Mouse (Mus musculus): ENCODE results near the gene Mindy4.
A peak's percentile ranks its signal among the peaks of the same experiment; 100 is the strongest.
"Not testable (repeated sequence)": the region's sequence is repeated elsewhere in the genome, so short reads cannot be mapped to it uniquely, and the experiment has no call there.

Mindy4 gene

GRCm38 (mm10) chr6:55202913-55203910 is at the start of gene Mindy4:
TSS of gene Mindy4 (plus strand) at chr6:55203383.
- DNase-seq (ENCODE audit: low spot score): peak; percentile 91

GRCm38 (mm10) chr6:55159256-55159655 is 43.9 kb upstream of the Mindy4 start:
- no peak for DNase-seq (ENCODE audit: low spot score)

GRCm38 (mm10) chr6:55161311-55161761 is 41.8 kb upstream of the Mindy4 start:
- no peak for DNase-seq (ENCODE audit: low spot score)

GRCm38 (mm10) chr6:55163046-55163584 is 40.1 kb upstream of the Mindy4 start:
- no peak for DNase-seq (ENCODE audit: low spot score)

- DNase-seq (ENCODE audit: low spot score): peak; percentile 74
Observed at GRCm38 (mm10) chr6:55166777-55167463, 36.3 kb upstream of the Mindy4 start.

GRCm38 (mm10) chr6:55169818-55170217 is 33.4 kb upstream of the Mindy4 start:
- DNase-seq (ENCODE audit: low spot score): no peak

GRCm38 (mm10) chr6:55171638-55172037 is 31.5 kb upstream of the Mindy4 start:
- no peak for DNase-seq (ENCODE audit: low spot score)

GRCm38 (mm10) chr6:55173171-55173570 is 30.0 kb upstream of the Mindy4 start:
- DNase-seq (ENCODE audit: low spot score): no peak

GRCm38 (mm10) chr6:55173941-55174349 is 29.2 kb upstream of the Mindy4 start:
- DNase-seq (ENCODE audit: low spot score): no peak

- peak; percentile 47 for DNase-seq (ENCODE audit: low spot score)
Observed at GRCm38 (mm10) chr6:55174741-55175181, 28.4 kb upstream of the Mindy4 start, which contains the start of gene Inmt. TSS of gene Inmt (minus strand) at chr6:55175043.

GRCm38 (mm10) chr6:55175456-55175855 is 27.7 kb upstream of the Mindy4 start:
- peak; percentile 58 for DNase-seq (ENCODE audit: low spot score)

GRCm38 (mm10) chr6:55175892-55176291 is 27.3 kb upstream of the Mindy4 start:
- peak; percentile 43 for DNase-seq (ENCODE audit: low spot score)

- DNase-seq (ENCODE audit: low spot score): no peak
Observed at GRCm38 (mm10) chr6:55177060-55177732, 26.0 kb upstream of the Mindy4 start.

GRCm38 (mm10) chr6:55179560-55179959 is 23.6 kb upstream of the Mindy4 start:
- DNase-seq (ENCODE audit: low spot score): peak; percentile 19

GRCm38 (mm10) chr6:55182655-55183430 is 20.3 kb upstream of the Mindy4 start:
- no peak for DNase-seq (ENCODE audit: low spot score)

- not testable (repeated sequence) for DNase-seq (ENCODE audit: low spot score)
Observed at GRCm38 (mm10) chr6:55187827-55188226, 15.4 kb upstream of the Mindy4 start.

GRCm38 (mm10) chr6:55189406-55189805 is 13.8 kb upstream of the Mindy4 start:
- no peak for DNase-seq (ENCODE audit: low spot score)

- DNase-seq (ENCODE audit: low spot score): no peak
Observed at GRCm38 (mm10) chr6:55191537-55191936, 11.6 kb upstream of the Mindy4 start.

GRCm38 (mm10) chr6:55193171-55193570 is 10.0 kb upstream of the Mindy4 start:
- no peak for DNase-seq (ENCODE audit: low spot score)

GRCm38 (mm10) chr6:55199047-55199446 is 4.1 kb upstream of the Mindy4 start:
- peak; percentile 44 for DNase-seq (ENCODE audit: low spot score)

- no peak for DNase-seq (ENCODE audit: low spot score)
Observed at GRCm38 (mm10) chr6:55203931-55204330, 748 bp downstream of the Mindy4 start.
